Mouse (Mus musculus) heart, embryonic 13.5 days (tissue): ENCODE measurements around the gene Samd4. TPM values are rescaled to one million over a fixed set of nuclear protein-coding genes. Genes with fewer than 3 reads are reported as not detected.

Experiments
- ATAC-seq: fragments of 200-750 bp; cut with Nextera tagmentation; 2 replicates; pipeline ENCODE4 v1.8.0; 2017; ENCODE audit warnings: moderate TSS enrichment; ENCODE audit not compliant: insufficient number of reproducible peaks, low FRiP score, low TSS enrichment; ENCODE audit errors: extremely low read depth
- H3K27ac ChIP-seq: fragments of 300-500 bp; sonication (generic); replicated peaks from 2 replicates; pipeline ENCODE4 v1.5.1; 2015; ENCODE audit warnings: moderate library complexity, mild to moderate bottlenecking, inconsistent platforms
- H3K27me3 ChIP-seq: fragments of 300-500 bp; sonication (generic); replicated peaks from 2 replicates; pipeline ENCODE4 v1.6.1; 2015; ENCODE audit warnings: mild to moderate bottlenecking, inconsistent platforms
- H3K36me3 ChIP-seq: fragments of 300-500 bp; sonication (generic); 2 replicates; pipeline ENCODE4 v1.6.1; 2015; ENCODE audit warnings: mild to moderate bottlenecking, inconsistent platforms
- H3K4me1 ChIP-seq: fragments of 300-500 bp; sonication (generic); 2 replicates; pipeline ENCODE4 v1.6.1; 2015; ENCODE audit warnings: inconsistent platforms
- H3K4me2 ChIP-seq: fragments of 300-500 bp; sonication (generic); 2 replicates; pipeline ENCODE4 v1.6.1; 2015; ENCODE audit warnings: inconsistent platforms, mild to moderate bottlenecking, moderate library complexity
- H3K4me3 ChIP-seq: fragments of 300-500 bp; sonication (generic); 2 replicates; pipeline ENCODE4 v1.5.1; 2015; ENCODE audit warnings: moderate library complexity, mild to moderate bottlenecking, inconsistent platforms
- H3K9ac ChIP-seq: fragments of 300-500 bp; sonication (generic); 2 replicates; pipeline ENCODE4 v1.6.1; 2015; ENCODE audit warnings: inconsistent platforms, mild to moderate bottlenecking, moderate library complexity
- H3K9me3 ChIP-seq: fragments of 300-500 bp; sonication (generic); 2 replicates; pipeline ENCODE4 v1.6.1; 2016; ENCODE audit warnings: inconsistent platforms
- WGBS: fragments of 180-500 bp; shearing (Covaris S2); methylation state at CpG from one replicate; pipeline ENCODE4 v1.1.7; 2015; ENCODE audit warnings: mixed read lengths; 5-methylcytosine and 5-hydroxymethylcytosine counted together
- polyA plus RNA-seq: library from polyadenylated mRNA; unstranded; fragments of >200 nt; fragmentation: Nextera tagmentation; extraction: Ambion mirVana; gene quantifications from 2 replicates; pipeline ENCODE4 v1.2.1, GENCODE M21; 2015

The Samd4 gene
- polyA plus RNA-seq, 1 experiment from 2014 or later: 13.4 TPM

DNA sequence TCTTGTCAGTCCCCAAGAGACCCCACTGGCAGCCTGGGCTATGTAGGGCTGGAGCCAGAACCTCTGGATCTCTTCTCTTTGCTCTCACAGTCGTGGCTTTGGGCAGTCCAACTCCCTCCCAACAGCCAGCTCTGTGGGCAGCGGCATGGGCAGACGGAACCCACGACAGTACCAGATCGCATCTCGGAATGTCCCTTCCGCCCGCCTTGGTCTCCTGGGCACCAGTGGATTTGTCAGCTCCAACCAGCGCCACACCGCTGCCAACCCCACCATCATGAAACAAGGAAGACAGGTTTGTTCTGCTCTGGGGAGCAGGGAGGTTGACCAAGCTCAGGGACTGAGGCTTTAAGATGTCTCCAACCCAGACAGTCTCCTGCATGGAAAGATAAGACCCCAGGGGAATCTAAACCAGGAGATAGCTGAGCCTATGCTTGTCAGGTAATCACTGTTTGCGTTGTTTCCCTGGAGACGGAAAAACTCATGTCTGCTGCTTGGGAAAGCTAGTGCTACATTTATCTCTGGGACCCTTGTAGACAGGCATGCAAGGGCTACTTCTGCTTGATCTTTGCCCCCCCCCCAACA, 205.1 kb downstream of the Samd4 start:
- H3K4me1 ChIP-seq: peaks cover 69% of the 10 kb centered on the region

DNA sequence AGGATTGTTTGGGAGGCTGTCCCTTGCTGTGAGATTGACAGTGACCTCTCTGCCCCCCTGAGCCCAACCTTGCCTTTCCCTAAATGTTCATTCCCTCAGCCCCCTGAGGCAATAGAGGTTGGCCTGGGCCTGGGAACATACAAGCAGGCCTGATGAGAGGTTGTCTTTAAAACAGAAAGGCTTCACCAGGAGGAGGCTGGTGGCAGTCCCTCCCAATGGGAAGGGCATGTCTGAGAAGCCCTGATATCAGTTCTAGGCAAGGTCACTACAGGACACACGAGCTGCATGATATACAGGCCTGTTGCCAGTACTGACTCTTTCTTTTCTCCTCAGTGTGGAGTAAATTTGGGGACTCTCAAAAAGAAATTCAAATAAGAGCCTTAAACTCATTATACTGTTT, 205.7 kb downstream of the Samd4 start:
- Histone ChIP-seq H3K27me3 (no peaks in the 10 kb centered on the region), H3K27ac (peak overlapping the region; percentile 92), H3K4me3 (no peak overlapping the region), H3K4me2 (no peak overlapping the region), H3K36me3 (peaks cover 47% of the 10 kb centered on the region), H3K9ac (peak overlapping the region; percentile 34), H3K4me1 (peaks cover 63% of the 10 kb centered on the region), H3K9me3 (no peaks in the 10 kb centered on the region)
- 17% methylated on average over 1 of the region's 1 CpGs for WGBS
- ATAC-seq: no peak

More for the DNA sequence above, 205.1 kb downstream of the Samd4 start:
- Histone ChIP-seq H3K27me3 (no peaks in the 10 kb centered on the region), H3K9ac (peak overlapping the region; percentile 78), H3K9me3 (no peaks in the 10 kb centered on the region), H3K27ac (peak overlapping the region; percentile 92), H3K4me2 (no peak overlapping the region), H3K4me3 (no peak overlapping the region), H3K36me3 (peaks cover 41% of the 10 kb centered on the region)
- no peak for ATAC-seq
- 54% methylated on average over 12 of the region's 12 CpGs for WGBS

DNA sequence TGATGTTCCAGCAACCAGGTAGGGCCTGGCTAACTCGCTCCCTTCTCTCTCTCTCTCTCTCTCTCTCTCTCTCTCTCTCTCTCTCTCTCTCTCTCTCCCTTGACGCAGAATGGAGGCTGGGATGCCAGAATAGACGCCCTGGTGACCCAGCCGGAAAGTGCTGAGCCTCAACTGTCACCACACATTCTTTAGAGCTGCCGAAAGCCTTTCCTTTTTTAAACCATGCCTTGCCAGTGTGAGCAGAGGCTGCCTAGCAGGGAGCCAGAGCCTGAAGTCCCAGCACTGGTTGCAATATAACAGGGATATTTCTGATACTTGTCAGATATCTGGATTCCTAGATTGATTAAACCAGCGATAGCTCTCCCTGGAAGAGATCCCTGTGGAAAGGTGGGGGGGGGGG, 206.5 kb downstream of the Samd4 start:
- peaks cover 53% of the 10 kb centered on the region for H3K36me3 ChIP-seq
- H3K4me3 ChIP-seq: no peak overlapping the region

DNA sequence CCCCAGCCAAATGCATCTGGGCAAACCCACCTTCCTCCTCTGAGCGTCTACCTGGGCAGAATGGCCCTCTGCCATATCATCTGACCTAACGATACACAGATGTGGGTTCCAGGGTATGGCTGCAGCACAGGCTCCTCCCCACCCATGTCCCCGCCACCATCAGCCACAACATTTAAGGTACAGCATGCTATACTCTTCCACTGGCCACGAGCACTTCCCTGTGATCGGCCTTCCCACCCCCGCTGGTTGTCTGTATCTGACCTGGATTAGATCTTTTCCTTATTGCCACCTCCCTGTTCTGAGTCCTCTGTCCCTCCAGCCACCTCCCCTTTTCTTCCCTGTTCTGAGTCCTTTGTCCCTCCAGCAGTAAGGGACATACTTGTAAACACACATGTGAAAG, 209.3 kb downstream of the Samd4 start:
- Histone ChIP-seq H3K36me3 (peaks cover 56% of the 10 kb centered on the region), H3K27ac (no peak overlapping the region)
- WGBS: 88% methylated on average over 6 of the region's 6 CpGs

More for the DNA sequence above, 206.5 kb downstream of the Samd4 start:
- Histone ChIP-seq H3K27me3 (no peaks in the 10 kb centered on the region), H3K27ac (peak overlapping the region; percentile 92), H3K4me1 (peaks cover 58% of the 10 kb centered on the region), H3K4me2 (0 out of 2 replicates have a peak overlapping the region, but pooled peaks have one; percentile 18), H3K9me3 (no peaks in the 10 kb centered on the region), H3K9ac (peak overlapping the region; percentile 48)
- ATAC-seq: 0 out of 2 replicates have a peak, but pooled peaks have one; percentile 43
- 31% methylated on average over 5 of the region's 6 CpGs for WGBS

DNA sequence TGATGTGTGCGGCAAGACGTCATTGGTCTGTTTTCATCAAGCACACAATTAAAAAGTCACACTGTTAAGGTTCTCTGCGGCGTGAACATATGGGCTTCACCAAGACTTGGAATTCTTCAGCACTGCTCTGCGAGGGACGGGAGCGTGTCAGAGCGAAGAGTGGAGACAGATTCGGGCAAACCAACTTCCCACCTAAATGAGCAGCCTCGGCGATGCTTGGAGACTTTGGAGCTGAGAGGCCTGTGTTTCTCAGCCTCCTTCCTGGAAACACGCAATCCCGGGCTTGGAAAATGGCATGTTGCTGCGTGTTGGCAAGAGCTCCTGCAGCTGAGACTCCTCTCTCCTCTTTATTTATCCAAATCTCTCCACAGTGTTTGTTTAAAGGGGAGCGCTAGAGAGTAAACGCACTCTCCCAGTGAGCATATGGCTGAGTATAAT, 210.7 kb downstream of the Samd4 start:
- H3K4me1 ChIP-seq: peaks cover 36% of the 10 kb centered on the region
- H3K4me3 ChIP-seq: no peak overlapping the region
- H3K4me2 ChIP-seq: no peak overlapping the region
- 63% methylated on average over 16 of the region's 16 CpGs for WGBS
- H3K9me3 ChIP-seq: no peaks in the 10 kb centered on the region
- no peak overlapping the region for H3K9ac ChIP-seq
- H3K36me3 ChIP-seq: peaks cover 69% of the 10 kb centered on the region
- H3K27me3 ChIP-seq: no peaks in the 10 kb centered on the region
- no peak for ATAC-seq
- no peak overlapping the region for H3K27ac ChIP-seq

More for the DNA sequence above, 209.3 kb downstream of the Samd4 start:
- no peak overlapping the region for H3K4me2 ChIP-seq
- no peaks in the 10 kb centered on the region for H3K9me3 ChIP-seq
- peaks cover 48% of the 10 kb centered on the region for H3K4me1 ChIP-seq
- ATAC-seq: no peak
- H3K4me3 ChIP-seq: no peak overlapping the region
- no peaks in the 10 kb centered on the region for H3K27me3 ChIP-seq
- H3K9ac ChIP-seq: no peak overlapping the region

GRCm38 (mm10) chr14:47095036-47095435, 212.4 kb downstream of the Samd4 start:
- no peak overlapping the region for H3K27ac ChIP-seq
- H3K4me2 ChIP-seq: no peak overlapping the region
- H3K4me3 ChIP-seq: no peak overlapping the region
- H3K36me3 ChIP-seq: peaks cover 82% of the 10 kb centered on the region
- no peak overlapping the region for H3K9ac ChIP-seq
- ATAC-seq: no peak
- H3K4me1 ChIP-seq: peaks cover 21% of the 10 kb centered on the region
- WGBS: 86% methylated on average over 3 of the region's 3 CpGs
- H3K9me3 ChIP-seq: no peaks in the 10 kb centered on the region
- H3K27me3 ChIP-seq: no peaks in the 10 kb centered on the region

- Histone ChIP-seq H3K36me3 (peaks cover 81% of the 10 kb centered on the region), H3K27ac (peak overlapping the region; percentile 66), H3K4me3 (no peak overlapping the region)
These were observed 213.7 kb downstream of the Samd4 start for GRCm38 (mm10) chr14:47096357-47096756.

DNA sequence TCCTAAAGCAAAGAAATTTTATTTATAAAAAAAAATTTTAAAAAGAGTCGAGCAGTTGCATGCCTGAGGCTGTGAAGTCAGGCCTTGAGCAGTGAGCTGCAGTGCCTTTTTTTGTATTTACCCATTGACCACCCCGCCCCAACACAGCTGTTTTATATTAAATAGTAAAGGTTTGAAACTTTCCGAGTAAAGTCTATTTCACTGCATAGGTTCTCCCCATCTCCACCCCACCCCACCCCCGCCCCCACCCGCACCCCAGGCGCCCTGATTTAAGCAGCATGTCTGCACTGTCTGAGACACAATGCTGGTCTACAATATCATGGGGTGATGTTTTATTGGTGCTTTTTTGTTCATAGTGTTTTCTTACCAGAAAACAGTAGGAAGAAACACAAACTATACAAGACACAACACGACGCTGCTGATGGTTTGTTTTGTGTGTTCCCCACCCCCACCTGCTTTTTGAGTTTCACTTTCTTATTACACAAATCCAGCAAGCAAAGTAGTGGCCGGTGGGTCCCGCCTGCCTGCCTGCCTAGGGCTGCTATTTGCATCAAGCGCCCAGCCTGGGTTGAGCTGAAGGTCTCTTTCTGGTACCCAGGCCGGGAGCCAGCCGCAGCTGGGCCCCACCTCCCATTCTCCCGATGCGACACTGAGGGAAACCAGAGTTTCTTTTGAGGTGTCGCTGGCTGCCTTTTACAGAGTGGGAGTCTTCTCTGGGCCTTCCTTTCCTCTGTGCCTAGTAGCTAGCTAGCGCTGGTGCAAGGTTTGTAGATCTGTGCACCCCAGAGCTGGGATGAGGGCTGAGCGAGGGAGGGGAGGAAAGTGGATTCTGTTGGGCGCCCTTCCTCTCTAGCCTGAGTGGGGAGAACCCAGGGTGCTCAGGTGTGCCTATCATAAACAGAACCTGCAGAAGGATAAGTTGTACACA, 221.9 kb downstream of the Samd4 start:
- H3K4me3 ChIP-seq: no peak overlapping the region

More at GRCm38 (mm10) chr14:47096357-47096756, 213.7 kb downstream of the Samd4 start:
- Histone ChIP-seq H3K27me3 (no peaks in the 10 kb centered on the region), H3K4me1 (peaks cover 18% of the 10 kb centered on the region), H3K9me3 (no peaks in the 10 kb centered on the region), H3K4me2 (no peak overlapping the region), H3K9ac (no peak overlapping the region)
- no peak for ATAC-seq
- 42% methylated on average over 5 of the region's 5 CpGs for WGBS

GRCm38 (mm10) chr14:47105174-47105557, 222.5 kb downstream of the Samd4 start:
- 73% methylated on average over 3 of the region's 3 CpGs for WGBS
- peaks cover 40% of the 10 kb centered on the region for H3K36me3 ChIP-seq
- H3K4me2 ChIP-seq: no peak overlapping the region
- no peaks in the 10 kb centered on the region for H3K27me3 ChIP-seq
- no peak overlapping the region for H3K27ac ChIP-seq
- no peak overlapping the region for H3K4me3 ChIP-seq
- no peak for ATAC-seq
- no peaks in the 10 kb centered on the region for H3K9me3 ChIP-seq
- peaks cover 11% of the 10 kb centered on the region; the same call in 1 of the 2 replicates for H3K4me1 ChIP-seq
- no peak overlapping the region for H3K9ac ChIP-seq

More for the DNA sequence above, 221.9 kb downstream of the Samd4 start:
- Histone ChIP-seq H3K27ac (no peak overlapping the region), H3K9ac (no peak overlapping the region), H3K9me3 (no peaks in the 10 kb centered on the region), H3K4me1 (peaks cover 11% of the 10 kb centered on the region; the same call in 1 of the 2 replicates), H3K27me3 (no peaks in the 10 kb centered on the region), H3K4me2 (peak overlapping the region; percentile 11; the same call in 1 of the 2 replicates), H3K36me3 (peaks cover 46% of the 10 kb centered on the region)
- no peak for ATAC-seq
- 47% methylated on average over 19 of the region's 19 CpGs for WGBS

GRCm38 (mm10) chr14:47105755-47106154, 223.1 kb downstream of the Samd4 start:
- Histone ChIP-seq H3K4me2 (no peak overlapping the region), H3K36me3 (peaks cover 35% of the 10 kb centered on the region), H3K27ac (no peak overlapping the region), H3K4me3 (no peak overlapping the region), H3K9ac (no peak overlapping the region), H3K9me3 (no peaks in the 10 kb centered on the region), H3K4me1 (peaks cover 11% of the 10 kb centered on the region; the same call in 1 of the 2 replicates), H3K27me3 (no peaks in the 10 kb centered on the region)
- 90% methylated on average over 3 of the region's 3 CpGs for WGBS
- ATAC-seq: no peak

- H3K9ac ChIP-seq: no peak overlapping the region
- H3K27me3 ChIP-seq: no peaks in the 10 kb centered on the region; the same call in 1 of the 2 replicates
- WGBS: 77% methylated on average over 3 of the region's 3 CpGs
These were observed 224.8 kb downstream of the Samd4 start for GRCm38 (mm10) chr14:47107461-47107860.

More at GRCm38 (mm10) chr14:47107461-47107860, 224.8 kb downstream of the Samd4 start:
- Histone ChIP-seq H3K36me3 (peaks cover 21% of the 10 kb centered on the region), H3K4me1 (peaks cover 7% of the 10 kb centered on the region; the same call in 1 of the 2 replicates), H3K4me2 (no peak overlapping the region), H3K27ac (no peak overlapping the region), H3K9me3 (no peaks in the 10 kb centered on the region), H3K4me3 (no peak overlapping the region)
- ATAC-seq: no peak
